Mouse (Mus musculus) liver, postnatal 0 days (tissue): Measurements from ENCODE around the gene Atp6v0a4. TPM values are rescaled to one million over a fixed set of nuclear protein-coding genes. Genes with fewer than 3 reads are reported as not detected.

Source experiments
- ATAC-seq: fragments of 200-750 bp; cut with Nextera tagmentation; 2 replicates; pipeline ENCODE4 v1.8.0; 2017; ENCODE audit warnings: mild to moderate bottlenecking, moderate library complexity
- DNase-seq: peaks from one replicate; pipeline ENCODE4 v3.0.0-alpha.2; 2016
- H3K27ac ChIP-seq: fragments of 300-500 bp; sonication (generic); 2 replicates; pipeline ENCODE4 v1.5.1; 2014; ENCODE audit warnings: antibody characterized with exemption, moderate library complexity, mild to moderate bottlenecking, low read depth
- H3K27me3 ChIP-seq: fragments of 300-500 bp; sonication (generic); 2 replicates; pipeline ENCODE4 v1.6.1; 2014; ENCODE audit warnings: low read length, control low read depth, mixed read lengths; ENCODE audit not compliant: insufficient read depth
- H3K36me3 ChIP-seq: fragments of 300-500 bp; sonication (generic); replicated peaks from 2 replicates; pipeline ENCODE4 v1.6.1; 2014; ENCODE audit warnings: mild to moderate bottlenecking, control low read depth, low read length, moderate library complexity, mixed read lengths; ENCODE audit not compliant: insufficient read depth
- H3K4me1 ChIP-seq: fragments of 300-500 bp; sonication (generic); 2 replicates; pipeline ENCODE4 v1.6.1; 2014; ENCODE audit warnings: antibody characterized with exemption, mild to moderate bottlenecking, control low read depth; ENCODE audit not compliant: insufficient read depth
- H3K4me2 ChIP-seq: fragments of 300-500 bp; sonication (generic); 2 replicates; pipeline ENCODE4 v1.6.1; 2014; ENCODE audit warnings: low read depth, mild to moderate bottlenecking, low read length, moderate library complexity, mixed read lengths
- H3K4me3 ChIP-seq: fragments of 300-500 bp; sonication (generic); 2 replicates; pipeline ENCODE4 v1.5.1; 2014; ENCODE audit warnings: low read depth, low read length
- H3K9ac ChIP-seq: fragments of 300-500 bp; sonication (generic); replicated peaks from 2 replicates; pipeline ENCODE4 v1.6.1; 2014; ENCODE audit warnings: mild to moderate bottlenecking, moderate library complexity
- H3K9me3 ChIP-seq: fragments of 300-500 bp; sonication (generic); 2 replicates; pipeline ENCODE4 v1.6.1; 2016; ENCODE audit warnings: mild to moderate bottlenecking, control low read depth, low read length, mixed read lengths
- CTCF ChIP-seq: sonication (generic); IDR thresholded peaks from 2 replicates; pipeline ENCODE4 v1.5.1; 2016; ENCODE audit warnings: antibody characterized with exemption, low read depth
- EP300 ChIP-seq: IDR thresholded peaks from 2 replicates; pipeline ENCODE4 v1.6.1; 2016; ENCODE audit warnings: antibody characterized with exemption, low read depth, mild to moderate bottlenecking
- WGBS: fragments of 180-500 bp; shearing (Covaris S2); extraction: QIAGEN DNeasy Blood & Tissue Kit; methylation state at CpG from one replicate; pipeline ENCODE4 v1.1.7; 2014; ENCODE audit not compliant: insufficient replicate concordance; 5-methylcytosine and 5-hydroxymethylcytosine counted together
- polyA plus RNA-seq: library from polyadenylated mRNA; unstranded; fragments of >200 nt; fragmentation: Nextera tagmentation; extraction: Ambion mirVana; gene quantifications from 2 replicates; pipeline ENCODE4 v1.2.1, GENCODE M21; 2015

The Atp6v0a4 gene
- polyA plus RNA-seq, 1 experiment from 2014 or later, result 0.05 TPM

DNA sequence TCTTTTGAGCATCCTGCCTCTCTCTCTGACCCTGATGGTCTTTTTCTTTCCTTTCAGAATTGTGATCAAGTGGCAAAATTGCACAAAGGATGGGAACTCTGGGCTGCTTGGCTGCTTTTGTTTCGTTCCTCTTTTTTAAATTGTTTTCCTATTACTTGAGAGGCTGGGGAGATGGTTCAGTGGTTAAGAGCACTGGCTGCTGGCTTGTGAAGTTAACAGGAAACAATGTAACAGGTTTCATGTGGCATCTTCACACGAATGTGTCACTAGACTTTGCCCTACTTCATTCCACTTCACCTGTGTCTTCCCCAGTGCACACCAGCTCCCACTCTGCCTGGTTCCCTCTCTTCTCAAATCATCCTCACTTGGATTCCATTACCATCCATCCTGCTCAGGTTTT lies 59.8 kb downstream of the Atp6v0a4 start:
- Histone ChIP-seq H3K4me1 (no peaks in the 10 kb centered on the region), H3K36me3 (no peaks in the 10 kb centered on the region), H3K9me3 (peaks cover 3% of the 10 kb centered on the region; the same call in 1 of the 2 replicates), H3K4me2 (no peak overlapping the region), H3K9ac (no peak overlapping the region), H3K4me3 (no peak overlapping the region), H3K27ac (no peak overlapping the region), H3K27me3 (no peaks in the 10 kb centered on the region)
- WGBS, result 22% methylated on average over 2 of the region's 2 CpGs
- ATAC-seq (no peak), DNase-seq (no peak)
- TF ChIP-seq CTCF (no peak), EP300 (no peak)

DNA sequence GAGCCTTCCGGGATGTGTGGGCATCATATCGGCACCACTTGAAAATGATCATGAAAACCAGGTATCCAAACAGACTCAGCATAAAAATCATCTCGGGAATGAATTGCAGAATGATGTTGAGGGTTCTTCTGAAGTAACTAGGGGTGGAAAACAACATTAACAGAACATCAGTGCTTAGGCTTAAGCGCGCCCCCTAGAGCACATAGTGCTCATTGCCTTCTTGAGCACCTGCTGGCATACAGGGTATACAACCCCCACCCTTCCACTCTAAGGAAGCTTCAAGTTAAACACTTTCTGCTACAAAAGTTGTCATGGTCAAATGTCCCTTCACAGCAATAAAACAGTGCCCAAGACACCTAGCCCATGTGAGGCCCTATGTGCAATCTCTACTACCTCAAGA lies 65.6 kb downstream of the Atp6v0a4 start:
- no peak for DNase-seq
- Histone ChIP-seq H3K27ac (no peak overlapping the region), H3K36me3 (no peaks in the 10 kb centered on the region), H3K4me1 (no peaks in the 10 kb centered on the region), H3K9me3 (peaks cover 3% of the 10 kb centered on the region; the same call in 1 of the 2 replicates), H3K9ac (no peak overlapping the region), H3K27me3 (no peaks in the 10 kb centered on the region), H3K4me3 (no peak overlapping the region), H3K4me2 (no peak overlapping the region)
- no peak for TF ChIP-seq EP300
- TF ChIP-seq CTCF, result peak; percentile 48
- ATAC-seq, result no peak
- WGBS, result 50% methylated on average over 5 of the region's 5 CpGs

- Histone ChIP-seq H3K9ac (no peak overlapping the region), H3K27ac (no peak overlapping the region), H3K4me3 (no peak overlapping the region), H3K4me2 (no peak overlapping the region), H3K36me3 (no peaks in the 10 kb centered on the region), H3K9me3 (no peaks in the 10 kb centered on the region), H3K4me1 (no peaks in the 10 kb centered on the region), H3K27me3 (no peaks in the 10 kb centered on the region)
- TF ChIP-seq CTCF (no peak), EP300 (no peak)
- no peak for DNase-seq
- ATAC-seq, result no peak
- WGBS, result 70% methylated on average over 15 of the region's 15 CpGs
These were observed 68.7 kb downstream of the Atp6v0a4 start for GRCm38 (mm10) chr6:38055471-38056330.

DNA sequence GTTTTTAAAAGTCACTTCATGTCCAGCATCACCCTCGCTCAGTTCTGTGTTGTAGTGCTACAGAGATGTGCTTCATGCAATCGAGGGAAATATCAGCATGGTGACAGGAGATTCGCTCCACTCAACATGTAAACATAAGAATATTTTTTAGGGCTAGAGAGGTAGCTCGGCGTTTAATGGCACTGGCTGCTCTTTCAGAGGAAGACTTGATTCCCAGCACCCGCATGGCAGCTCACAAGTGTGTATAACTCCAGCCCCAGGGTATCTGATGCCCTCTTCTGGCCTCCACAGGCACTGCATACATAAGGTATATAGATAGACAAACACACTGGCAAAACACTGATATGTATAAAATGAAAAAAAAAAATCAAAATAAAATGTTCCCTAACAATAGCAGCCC lies 74.8 kb downstream of the Atp6v0a4 start:
- H3K4me2 ChIP-seq, result no peak overlapping the region
- DNase-seq (no peak), ATAC-seq (no peak)
- no peak overlapping the region for H3K4me3 ChIP-seq
- no peaks in the 10 kb centered on the region for H3K36me3 ChIP-seq
- H3K9me3 ChIP-seq, result no peaks in the 10 kb centered on the region
- H3K27me3 ChIP-seq, result no peaks in the 10 kb centered on the region
- no peaks in the 10 kb centered on the region for H3K4me1 ChIP-seq
- TF ChIP-seq CTCF (0 out of 2 replicates have a peak, but pooled peaks have one; percentile 20), EP300 (no peak)
- 73% methylated on average over 6 of the region's 6 CpGs for WGBS
- H3K9ac ChIP-seq, result no peak overlapping the region
- H3K27ac ChIP-seq, result 0 out of 2 replicates have a peak overlapping the region, but pooled peaks have one; percentile 1

DNA sequence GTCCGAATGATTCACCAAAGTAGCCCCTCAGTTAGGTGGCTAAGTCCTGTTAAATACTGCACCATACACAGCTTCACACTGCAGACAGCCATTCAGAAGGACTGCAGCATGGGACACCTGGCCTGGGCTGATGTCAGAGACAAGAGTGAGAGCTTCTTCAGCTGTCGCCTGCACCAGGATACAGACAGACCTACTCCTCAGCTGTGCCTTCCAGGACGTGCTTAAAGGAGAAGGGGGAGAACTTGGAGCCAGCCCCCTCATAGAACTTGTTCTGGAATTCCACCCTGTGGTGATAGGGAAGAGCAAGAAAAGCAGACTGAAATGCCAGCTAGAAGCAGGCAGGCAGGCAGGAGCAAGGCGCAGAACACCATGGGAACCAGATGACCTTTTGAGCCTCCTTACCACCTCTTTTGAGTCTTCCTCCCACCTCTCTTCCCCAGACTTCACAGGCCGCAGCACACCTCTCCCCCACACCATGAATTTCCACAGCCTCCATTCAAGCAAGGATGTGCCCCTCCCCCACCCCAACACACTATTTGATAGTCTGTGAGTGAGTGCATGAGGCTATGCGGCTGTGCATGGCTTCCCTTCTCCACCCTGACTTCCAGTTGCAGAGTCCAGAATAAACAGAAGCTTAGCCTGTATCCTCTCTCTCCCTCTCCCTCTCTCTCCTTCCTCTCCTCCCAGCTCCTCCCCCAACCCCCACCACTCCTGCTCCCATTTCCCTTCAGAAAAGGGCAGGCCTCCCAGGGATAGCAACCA lies 75.4 kb downstream of the Atp6v0a4 start:
- ATAC-seq (no peak), DNase-seq (no peak)
- no peak overlapping the region for H3K4me3 ChIP-seq
- no peak overlapping the region for H3K9ac ChIP-seq
- WGBS, result 56% methylated on average over 6 of the region's 6 CpGs
- H3K9me3 ChIP-seq, result no peaks in the 10 kb centered on the region
- no peaks in the 10 kb centered on the region for H3K36me3 ChIP-seq
- 0 out of 2 replicates have a peak overlapping the region, but pooled peaks have one; percentile 1 for H3K27ac ChIP-seq
- no peaks in the 10 kb centered on the region for H3K4me1 ChIP-seq
- TF ChIP-seq EP300, result no peak
- no peak for TF ChIP-seq CTCF
- no peaks in the 10 kb centered on the region for H3K27me3 ChIP-seq
- H3K4me2 ChIP-seq, result no peak overlapping the region

DNA sequence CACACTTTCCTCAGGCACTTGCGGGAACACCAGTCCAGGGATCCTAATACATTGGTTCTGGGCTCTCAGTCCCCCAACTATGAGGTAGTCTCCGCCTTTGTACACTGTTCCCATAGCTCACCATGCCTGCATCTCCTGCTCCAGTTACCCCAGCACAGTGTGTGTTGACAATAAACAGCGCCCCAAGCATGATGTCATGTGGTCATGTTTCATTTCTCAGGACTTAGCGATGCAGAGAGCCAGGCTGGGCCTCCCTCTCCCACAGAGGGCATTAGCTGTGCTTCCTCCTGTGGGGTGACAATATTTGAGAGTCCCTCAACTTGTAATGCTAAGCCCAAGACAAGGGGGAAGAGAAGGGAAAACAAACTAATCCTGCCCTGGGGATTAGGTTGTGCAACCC lies 76.4 kb downstream of the Atp6v0a4 start:
- no peak overlapping the region for H3K9ac ChIP-seq
- 0 out of 2 replicates have a peak overlapping the region, but pooled peaks have one; percentile 16 for H3K27ac ChIP-seq
- 71% methylated on average over 4 of the region's 4 CpGs for WGBS
- H3K4me2 ChIP-seq, result no peak overlapping the region
- TF ChIP-seq EP300, result no peak
- TF ChIP-seq CTCF, result no peak
- DNase-seq (no peak), ATAC-seq (no peak)
- H3K4me1 ChIP-seq, result no peaks in the 10 kb centered on the region
- no peaks in the 10 kb centered on the region for H3K9me3 ChIP-seq
- H3K4me3 ChIP-seq, result no peak overlapping the region
- H3K36me3 ChIP-seq, result no peaks in the 10 kb centered on the region
- no peaks in the 10 kb centered on the region for H3K27me3 ChIP-seq
